Mouse (Mus musculus): ENCODE measurements around the gene Pofut1. TPM values are rescaled to one million over a fixed set of nuclear protein-coding genes. Genes with fewer than 3 reads are reported as not detected.
"Not testable (repeated sequence)": the region's sequence is repeated elsewhere in the genome, so short reads cannot be mapped to it uniquely, and the experiment has no call there.

Gene Pofut1
- polyA plus RNA-seq, 1 experiment, result 25.5 TPM

DNA sequence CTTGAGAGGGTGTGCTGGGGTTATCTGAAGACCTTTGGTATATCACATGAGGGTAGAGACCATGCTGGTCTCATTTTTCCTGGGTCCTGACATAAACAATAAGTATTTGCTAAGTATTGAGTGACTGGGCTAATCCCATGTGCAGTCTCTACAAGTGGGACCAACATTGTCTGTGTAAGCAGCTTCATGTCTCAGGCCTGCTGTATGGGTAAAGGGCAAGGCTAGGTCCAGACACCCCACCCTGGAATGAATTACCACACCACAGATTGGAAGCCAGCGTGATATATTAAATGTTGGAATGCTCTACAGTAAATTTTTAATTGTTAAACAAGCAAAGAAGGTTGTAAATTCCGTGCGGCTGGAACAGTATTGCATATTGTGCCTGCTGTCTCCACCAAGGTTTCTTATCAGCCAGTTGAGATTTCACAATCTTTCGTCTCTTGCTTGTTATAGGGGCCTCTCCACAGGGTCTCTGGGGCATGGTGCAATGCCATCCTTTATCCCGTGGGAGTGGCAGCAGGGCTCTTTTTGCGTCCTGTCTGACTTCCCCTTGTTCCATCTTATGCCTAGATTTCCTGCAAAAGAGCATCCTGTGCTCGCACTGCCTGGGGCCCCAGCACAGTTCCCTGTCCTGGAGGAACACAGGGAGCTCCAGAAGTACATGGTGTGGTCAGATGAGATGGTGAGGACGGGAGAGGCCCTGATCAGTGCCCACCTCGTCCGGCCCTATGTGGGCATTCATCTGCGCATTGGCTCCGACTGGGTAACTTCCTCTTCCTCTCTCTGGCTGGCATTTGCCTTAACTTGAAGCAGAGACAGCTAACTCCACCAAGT lies 17.9 kb downstream of the Pofut1 start:
- 51% methylated on average over 12 of the region's 12 CpGs for WGBS
- Histone ChIP-seq H3K4me1 (ENCODE audit: control insufficient read depth, insufficient read depth, low read length) (no peaks in the 10 kb centered on the region; the same call in 1 of the 2 replicates), H3K4me3 (replicated peaks; ENCODE audit: extremely low read depth, low read depth, low read length) (no peak overlapping the region)
- DNase-seq, result no peak
- TF ChIP-seq CTCF (IDR thresholded peaks at IDR 0.05; ENCODE audit: insufficient read depth, low read length) (no peak), POLR2A (IDR thresholded peaks at IDR 0.05; ENCODE audit: borderline replicate concordance, extremely low read depth, low read depth, low read length) (no peak)

DNA sequence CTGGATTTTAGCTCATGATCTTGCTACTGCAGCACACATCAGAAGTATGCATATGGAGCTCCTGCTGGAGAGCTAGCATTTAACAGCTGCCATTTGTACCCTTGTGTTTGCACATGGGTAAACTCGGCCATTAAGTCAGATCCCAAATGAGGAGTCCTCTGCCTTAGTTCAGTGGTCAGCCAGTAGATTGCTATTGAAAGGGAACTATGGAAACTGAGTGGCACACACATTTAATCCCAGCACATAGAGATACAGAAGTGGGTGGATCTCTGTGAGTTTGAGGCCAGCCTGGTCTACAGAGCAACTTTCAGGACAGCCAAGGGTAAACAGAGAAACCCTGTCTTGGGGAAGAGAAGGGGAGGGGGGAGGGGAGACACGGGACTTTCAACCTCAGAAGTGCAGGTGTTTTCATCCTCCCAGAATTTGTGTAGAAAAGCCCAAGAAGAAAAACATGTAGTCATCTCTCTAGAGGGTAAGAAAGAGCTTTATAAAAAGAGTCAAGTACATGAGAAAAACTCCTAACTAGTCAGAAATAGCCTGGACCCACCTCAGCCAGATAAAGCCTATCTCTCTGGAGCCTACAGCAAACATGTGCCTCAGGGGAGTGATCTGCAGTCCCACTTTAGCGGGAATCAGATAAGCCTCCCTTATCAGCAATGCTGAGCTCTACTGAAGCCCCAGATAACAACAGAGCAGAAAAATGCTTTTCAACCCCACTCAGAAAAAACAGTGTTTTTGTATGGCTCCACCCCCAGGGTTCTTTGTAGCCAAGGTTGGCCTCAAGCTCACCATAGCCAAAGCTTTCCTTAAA lies 18.7 kb downstream of the Pofut1 start:
- Histone ChIP-seq H3K4me1 (ENCODE audit: control insufficient read depth, insufficient read depth, low read length) (no peaks in the 10 kb centered on the region; the same call in 1 of the 2 replicates), H3K4me3 (replicated peaks; ENCODE audit: extremely low read depth, low read depth, low read length) (no peak overlapping the region)
- WGBS, result 49% methylated on average over 3 of the region's 3 CpGs
- no peak for DNase-seq
- no peak for TF ChIP-seq CTCF (IDR thresholded peaks at IDR 0.05; ENCODE audit: insufficient read depth, low read length)
- TF ChIP-seq POLR2A (IDR thresholded peaks at IDR 0.05; ENCODE audit: borderline replicate concordance, extremely low read depth, low read depth, low read length), result no peak

DNA sequence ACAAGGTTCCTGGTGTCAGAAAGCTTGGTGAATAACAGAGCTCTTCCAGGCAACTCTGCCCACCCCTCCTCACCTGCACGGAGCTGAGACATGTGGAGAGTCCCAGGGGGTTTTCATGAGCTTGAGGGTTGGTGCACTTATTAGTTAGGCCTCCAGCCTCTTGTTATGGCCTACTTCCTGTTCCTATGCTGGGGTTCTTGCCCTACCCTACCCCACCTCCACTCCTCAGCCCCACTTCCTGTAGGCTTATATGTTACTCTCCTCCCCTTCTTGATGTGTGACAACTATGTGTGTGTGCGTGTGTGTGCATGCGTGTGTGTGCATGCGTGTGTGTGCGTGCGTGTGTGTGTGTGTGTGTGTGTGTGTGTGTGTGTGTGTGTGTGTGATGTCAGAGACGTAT lies 21.7 kb downstream of the Pofut1 start:
- no peak overlapping the region for H3K4me3 ChIP-seq (replicated peaks; ENCODE audit: extremely low read depth, low read depth, low read length)
- no peak for TF ChIP-seq CTCF (IDR thresholded peaks at IDR 0.05; ENCODE audit: insufficient read depth, low read length)
- TF ChIP-seq POLR2A (IDR thresholded peaks at IDR 0.05; ENCODE audit: borderline replicate concordance, extremely low read depth, low read depth, low read length), result no peak
- 85% methylated on average over 7 of the region's 7 CpGs for WGBS
- DNase-seq, result no peak
- H3K4me1 ChIP-seq (ENCODE audit: control insufficient read depth, insufficient read depth, low read length), result no peaks in the 10 kb centered on the region; the same call in 1 of the 2 replicates

DNA sequence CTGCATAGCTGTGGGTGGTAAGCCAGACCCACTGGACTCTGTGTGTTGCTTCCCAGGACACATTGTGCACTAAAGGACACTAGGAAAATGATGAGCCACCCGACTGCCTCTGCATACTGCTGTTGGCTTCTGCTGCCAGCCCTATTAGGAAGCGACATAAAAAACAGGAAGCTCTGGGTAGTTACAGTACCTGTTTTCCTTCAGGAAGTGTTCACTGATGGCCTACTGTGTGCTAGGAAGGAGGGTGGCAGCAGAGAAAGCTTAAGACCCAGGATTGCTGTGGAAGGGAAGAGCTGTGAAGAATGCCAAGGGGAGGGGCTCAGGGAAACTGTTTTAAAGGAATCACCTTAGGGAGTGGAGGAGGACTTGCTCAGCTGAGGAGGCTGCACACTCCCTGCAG lies 26.0 kb downstream of the Pofut1 start:
- no peak for DNase-seq
- 77% methylated on average over 2 of the region's 2 CpGs for WGBS
- Histone ChIP-seq H3K4me3 (replicated peaks; ENCODE audit: extremely low read depth, low read depth, low read length) (no peak overlapping the region), H3K4me1 (ENCODE audit: control insufficient read depth, insufficient read depth, low read length) (peaks cover 2% of the 10 kb centered on the region; the same call in 1 of the 2 replicates)
- no peak for TF ChIP-seq POLR2A (IDR thresholded peaks at IDR 0.05; ENCODE audit: borderline replicate concordance, extremely low read depth, low read depth, low read length)
- TF ChIP-seq CTCF (IDR thresholded peaks at IDR 0.05; ENCODE audit: insufficient read depth, low read length), result no peak

DNA sequence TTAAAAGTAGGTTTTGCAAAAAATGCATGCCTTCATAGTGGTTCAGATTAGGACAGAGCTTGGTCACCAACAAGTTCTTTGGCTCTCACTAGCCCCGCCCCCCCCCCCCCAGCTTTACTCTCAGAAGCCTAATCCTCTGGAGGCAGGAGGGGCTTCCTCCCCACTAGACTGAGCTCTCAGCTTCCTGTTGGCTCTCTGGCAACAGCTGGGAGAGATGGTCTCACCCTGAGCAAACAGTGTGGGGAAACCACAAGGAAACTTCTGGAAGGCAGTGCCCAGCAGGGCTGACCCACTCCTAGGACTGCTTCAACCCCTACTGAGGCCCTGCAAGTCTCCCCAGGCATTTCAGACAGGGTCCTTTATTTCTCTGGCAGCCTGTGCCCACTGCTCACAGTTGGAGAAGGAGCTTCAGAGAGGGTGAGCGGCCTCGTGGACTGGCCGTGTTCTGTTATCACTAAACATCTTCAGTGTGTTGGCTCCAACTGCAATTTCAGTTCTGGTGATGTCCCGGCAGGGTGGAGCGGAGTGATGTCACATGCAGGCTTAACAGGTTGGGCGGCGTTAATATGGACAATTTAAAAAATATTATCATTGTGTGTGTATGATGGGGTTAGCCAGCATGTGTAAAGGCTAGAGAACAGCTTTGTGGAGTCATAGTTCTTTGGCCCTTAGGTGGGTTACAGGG lies 29.0 kb downstream of the Pofut1 start:
- DNase-seq; H3K4me1 ChIP-seq (ENCODE audit: control insufficient read depth, insufficient read depth, low read length); H3K4me3 ChIP-seq (replicated peaks; ENCODE audit: extremely low read depth, low read depth, low read length): not testable (repeated sequence)
- 44% methylated on average over 8 of the region's 8 CpGs for WGBS

DNA sequence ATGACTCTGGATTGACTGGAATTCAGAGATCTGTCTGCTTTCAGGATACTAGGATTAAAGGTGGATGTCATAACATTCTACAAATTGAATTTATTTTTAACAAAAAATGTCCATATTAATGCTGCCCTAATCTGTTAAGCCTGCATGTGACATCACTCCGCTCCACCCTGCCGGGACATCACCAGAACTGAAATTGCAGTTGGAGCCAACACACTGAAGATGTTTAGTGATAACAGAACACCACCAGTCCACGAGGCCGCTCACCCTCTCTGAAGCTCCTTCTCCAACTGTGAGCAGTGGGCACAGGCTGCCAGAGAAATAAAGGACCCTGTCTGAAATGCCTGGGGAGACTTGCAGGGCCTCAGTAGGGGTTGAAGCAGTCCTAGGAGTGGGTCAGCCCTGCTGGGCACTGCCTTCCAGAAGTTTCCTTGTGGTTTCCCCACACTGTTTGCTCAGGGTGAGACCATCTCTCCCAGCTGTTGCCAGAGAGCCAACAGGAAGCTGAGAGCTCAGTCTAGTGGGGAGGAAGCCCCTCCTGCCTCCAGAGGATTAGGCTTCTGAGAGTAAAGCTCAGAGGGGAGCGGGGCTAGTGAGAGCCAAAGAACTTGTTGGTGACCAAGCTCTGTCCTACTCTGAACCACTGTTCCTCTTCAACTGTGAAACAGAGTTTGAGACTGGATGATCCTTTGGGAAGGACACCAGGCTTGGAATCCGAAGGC lies 33.0 kb downstream of the Pofut1 start:
- not testable (repeated sequence) for H3K4me1 ChIP-seq (ENCODE audit: control insufficient read depth, insufficient read depth, low read length); H3K4me3 ChIP-seq (replicated peaks; ENCODE audit: extremely low read depth, low read depth, low read length); DNase-seq
- WGBS, result 62% methylated on average over 6 of the region's 6 CpGs

DNA sequence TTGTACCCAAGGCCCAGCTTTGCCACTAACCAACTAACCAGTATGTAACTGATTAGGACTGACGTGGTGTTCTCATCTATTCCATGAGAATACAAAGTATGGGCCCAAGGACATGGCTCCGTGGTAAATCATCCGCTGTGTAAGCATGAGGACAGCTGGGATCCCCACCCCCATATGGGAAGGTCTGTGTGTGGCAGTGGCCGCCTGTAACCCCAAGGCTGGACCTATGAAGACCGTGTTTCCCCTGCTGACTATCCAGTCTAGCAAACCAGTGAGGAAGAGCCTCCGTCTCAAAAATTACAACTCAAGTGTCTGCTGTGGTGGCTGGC lies 33.5 kb downstream of the Pofut1 start:
- 79% methylated on average over 6 of the region's 6 CpGs for WGBS
- Histone ChIP-seq H3K4me1 (ENCODE audit: control insufficient read depth, insufficient read depth, low read length) (peaks cover under 1% of the 10 kb centered on the region; the same call in 1 of the 2 replicates), H3K4me3 (replicated peaks; ENCODE audit: extremely low read depth, low read depth, low read length) (no peak overlapping the region)
- TF ChIP-seq POLR2A (IDR thresholded peaks at IDR 0.05; ENCODE audit: borderline replicate concordance, extremely low read depth, low read depth, low read length), result no peak
- no peak for TF ChIP-seq CTCF (IDR thresholded peaks at IDR 0.05; ENCODE audit: insufficient read depth, low read length)
- DNase-seq, result no peak

DNA sequence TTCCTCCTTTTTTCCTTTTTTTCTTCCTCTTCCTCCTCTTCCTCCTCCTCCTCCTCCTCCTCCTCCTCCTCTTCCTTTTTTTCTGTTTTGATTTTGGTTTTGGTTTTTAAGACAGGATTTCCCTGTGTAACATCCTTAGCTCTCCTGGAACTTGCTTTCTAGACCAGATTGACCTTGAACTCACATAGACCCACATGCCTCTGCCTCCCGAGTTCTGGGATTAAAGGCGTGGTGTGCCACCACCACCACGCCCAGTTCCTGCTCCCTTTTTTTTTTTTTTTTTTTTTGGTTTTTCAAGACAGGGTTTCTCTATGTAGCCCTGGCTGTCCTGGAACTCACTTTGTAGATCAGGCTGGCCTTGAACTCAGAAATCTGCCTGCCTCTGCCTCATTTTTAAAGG lies 34.2 kb downstream of the Pofut1 start:
- not testable (repeated sequence) for H3K4me3 ChIP-seq (replicated peaks; ENCODE audit: extremely low read depth, low read depth, low read length); DNase-seq; H3K4me1 ChIP-seq (ENCODE audit: control insufficient read depth, insufficient read depth, low read length)
- 64% methylated on average over 3 of the region's 3 CpGs for WGBS

DNA sequence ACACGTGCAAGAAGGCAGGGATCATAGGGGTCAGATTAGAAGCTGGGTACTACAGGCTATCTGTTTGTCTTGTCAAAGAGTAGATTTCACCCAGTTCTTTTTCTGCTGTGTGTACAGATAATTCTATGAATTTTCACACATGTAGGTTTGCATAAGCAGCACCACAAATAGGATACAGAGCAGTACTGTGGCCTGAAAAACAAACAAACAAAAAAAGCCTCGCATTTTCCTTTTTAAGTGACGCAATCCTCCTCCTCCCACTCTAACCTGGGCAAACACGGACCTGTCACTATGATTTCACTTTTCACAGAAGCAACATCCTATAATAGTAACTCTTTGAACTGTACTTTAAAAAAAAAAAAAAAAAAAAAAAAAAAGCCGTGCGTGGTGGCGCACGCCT lies 35.1 kb downstream of the Pofut1 start:
- Histone ChIP-seq H3K4me1 (ENCODE audit: control insufficient read depth, insufficient read depth, low read length) (no peaks in the 10 kb centered on the region), H3K4me3 (replicated peaks; ENCODE audit: extremely low read depth, low read depth, low read length) (no peak overlapping the region)
- TF ChIP-seq POLR2A (IDR thresholded peaks at IDR 0.05; ENCODE audit: borderline replicate concordance, extremely low read depth, low read depth, low read length), result no peak
- TF ChIP-seq CTCF (IDR thresholded peaks at IDR 0.05; ENCODE audit: insufficient read depth, low read length), result no peak
- 83% methylated on average over 8 of the region's 8 CpGs for WGBS
- DNase-seq, result no peak

DNA sequence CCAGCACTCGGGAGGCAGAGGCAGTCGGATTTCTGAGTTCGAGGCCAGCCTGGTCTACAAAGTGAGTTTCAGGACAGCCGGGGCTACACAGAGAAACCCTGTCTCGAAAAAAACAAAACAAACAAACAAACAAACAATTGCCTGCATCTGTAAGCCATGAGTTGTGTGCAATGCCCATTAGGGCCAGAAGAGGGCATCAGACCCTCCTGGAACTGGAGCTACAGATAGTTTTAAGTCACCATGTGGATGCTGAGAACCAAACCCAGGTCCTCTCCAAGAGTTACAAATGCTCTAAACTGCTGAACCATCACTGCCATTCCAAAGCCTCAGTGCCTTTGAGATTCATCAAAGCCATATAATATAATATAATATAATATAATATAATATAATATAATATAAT lies 35.5 kb downstream of the Pofut1 start:
- H3K4me1 ChIP-seq (ENCODE audit: control insufficient read depth, insufficient read depth, low read length); DNase-seq; H3K4me3 ChIP-seq (replicated peaks; ENCODE audit: extremely low read depth, low read depth, low read length): not testable (repeated sequence)
- WGBS, result 91% methylated on average over 5 of the region's 5 CpGs

Measured in lung, adult 2 months (tissue).